8 mouse cellular contexts compared by ENCODE assay signal in genomic region chr15:36980238-36980637, GRCm38 (mm10). TPM values are rescaled to one million over a fixed set of nuclear protein-coding genes. Genes with fewer than 3 reads are reported as not detected.
DNase-seq lines count a peak whose midpoint lies in the region; ATAC-seq and TF ChIP-seq lines count a peak whose summit lies in the region.

No protein-coding gene starts in this region.

- no peak for TF ChIP-seq CTCF in liver, postnatal 0 days (IDR thresholded peaks at IDR 0.05; ENCODE audit: low read depth)

- no peak for TF ChIP-seq EP300 in liver, postnatal 0 days (IDR thresholded peaks at IDR 0.05; ENCODE audit: low read depth)

- DNase-seq in heart, postnatal 14 days: no peak
- peak; percentile 46 for DNase-seq in ES-CJ7 (ENCODE audit: low read depth, low spot score)
- no peak for DNase-seq in liver, postnatal 0 days
- DNase-seq in c-Kit-positive CD71-positive TER-119-positive erythroid progenitor cells, embryonic 14.5 days (ENCODE audit: low spot score): no peak
- no peak for DNase-seq in urinary bladder, adult 2 months (ENCODE audit: low spot score)
- DNase-seq in thymus, postnatal 25 days: no peak

- peak overlapping the region; percentile 37; the same call in 1 of the 2 replicates for H3K4me3 ChIP-seq in heart, embryonic 11.5 days (ENCODE audit: low read depth, low read length)
- peak overlapping the region; percentile 43 for H3K4me3 ChIP-seq in forebrain, embryonic 15.5 days
- peak overlapping the region; percentile 33 for H3K4me3 ChIP-seq in liver, postnatal 0 days (ENCODE audit: low read depth, low read length)

- peaks cover 26% of the 10 kb centered on the region for H3K4me1 ChIP-seq in heart, embryonic 11.5 days (ENCODE audit: control insufficient read depth, insufficient read depth, low read length)
- peaks cover 19% of the 10 kb centered on the region for H3K4me1 ChIP-seq in forebrain, embryonic 15.5 days
- H3K4me1 ChIP-seq in liver, postnatal 0 days (ENCODE audit: insufficient read depth): peaks cover 26% of the 10 kb centered on the region

- H3K27me3 ChIP-seq in heart, embryonic 11.5 days (ENCODE audit: control insufficient read depth, insufficient read depth, low read length): no peaks in the 10 kb centered on the region
- no peaks in the 10 kb centered on the region for H3K27me3 ChIP-seq in forebrain, embryonic 15.5 days
- no peaks in the 10 kb centered on the region for H3K27me3 ChIP-seq in liver, postnatal 0 days (ENCODE audit: insufficient read depth, low read length)

- 45% methylated on average over 8 of the region's 8 CpGs for WGBS in heart, embryonic 11.5 days (ENCODE audit: insufficient replicate concordance)
- WGBS in forebrain, embryonic 15.5 days: 45% methylated on average over 8 of the region's 8 CpGs
- 43% methylated on average over 8 of the region's 8 CpGs for WGBS in liver, postnatal 0 days (ENCODE audit: insufficient replicate concordance)

- H3K4me2 ChIP-seq in heart, embryonic 11.5 days: peak overlapping the region; percentile 55
- peak overlapping the region; percentile 55 for H3K4me2 ChIP-seq in forebrain, embryonic 15.5 days (replicated peaks)
- peak overlapping the region; percentile 68 for H3K4me2 ChIP-seq in liver, postnatal 0 days (ENCODE audit: low read depth, low read length)

- ATAC-seq in heart, embryonic 11.5 days (replicated peaks; ENCODE audit: insufficient number of reproducible peaks, low FRiP score, low TSS enrichment): no peak
- ATAC-seq in forebrain, embryonic 15.5 days (replicated peaks): peak; percentile 58
- peak; percentile 5; the same call in 1 of the 2 replicates for ATAC-seq in liver, postnatal 0 days

- H3K9ac ChIP-seq in heart, embryonic 11.5 days (ENCODE audit: low read depth, low read length): peak overlapping the region; percentile 44
- peak overlapping the region; percentile 50 for H3K9ac ChIP-seq in forebrain, embryonic 15.5 days (replicated peaks)
- peak overlapping the region; percentile 50 for H3K9ac ChIP-seq in liver, postnatal 0 days (replicated peaks)

- H3K36me3 ChIP-seq in heart, embryonic 11.5 days (ENCODE audit: control insufficient read depth, insufficient read depth, low read length): no peaks in the 10 kb centered on the region
- H3K36me3 ChIP-seq in forebrain, embryonic 15.5 days: no peaks in the 10 kb centered on the region
- no peaks in the 10 kb centered on the region for H3K36me3 ChIP-seq in liver, postnatal 0 days (replicated peaks; ENCODE audit: insufficient read depth, low read length)

- intact Hi-C loops in heart, postnatal 14 days (cut with DNase I): no loop called here

- no peak overlapping the region for H3K27ac ChIP-seq in heart, embryonic 11.5 days (ENCODE audit: low read depth, low read length)
- H3K27ac ChIP-seq in forebrain, embryonic 15.5 days (replicated peaks): peak overlapping the region; percentile 85
- no peak overlapping the region for H3K27ac ChIP-seq in liver, postnatal 0 days (ENCODE audit: low read depth)

- H3K9me3 ChIP-seq in heart, embryonic 11.5 days (replicated peaks; ENCODE audit: control insufficient read depth, low read length): no peaks in the 10 kb centered on the region
- H3K9me3 ChIP-seq in forebrain, embryonic 15.5 days: no peaks in the 10 kb centered on the region
- H3K9me3 ChIP-seq in liver, postnatal 0 days (ENCODE audit: low read length): no peaks in the 10 kb centered on the region

RNA-seq across cellular contexts. Expression of gene Zfp706, which starts 27.3 kb away (rescaled TPM):
- 421 and 423 TPM in 2 replicates for polyA plus RNA-seq in heart, embryonic 11.5 days (2014; fragmentation: Nextera tagmentation; extraction: Ambion mirVana)
- total RNA-seq in heart, postnatal 14 days (2021): 100 to 1,000 TPM; 194 to 211 TPM
- polyA plus RNA-seq in forebrain, embryonic 15.5 days (2015; fragmentation: Nextera tagmentation; extraction: Ambion mirVana): 473 and 523 TPM in 2 replicates
- polyA plus RNA-seq in liver, postnatal 0 days (2015; fragmentation: Nextera tagmentation; extraction: Ambion mirVana): 234 and 251 TPM in 2 replicates
- polyA plus RNA-seq in urinary bladder, adult 2 months (2012; rRNA removed): 97.1 and 100 TPM in 2 replicates
